Mouse (Mus musculus) testis, adult 2 months (tissue): Measurements from ENCODE around the gene Pitpnc1. TPM values are rescaled to one million over a fixed set of nuclear protein-coding genes. Genes with fewer than 3 reads are reported as not detected.

Experiments used
- H3K27ac ChIP-seq: fragments of 200-500 bp; 2 replicates; pipeline ENCODE4 v1.5.1; 2012; ENCODE audit warnings: low read depth, low read length; ENCODE audit not compliant: control insufficient read depth, insufficient read depth
- H3K27me3 ChIP-seq: fragments of 200-500 bp; 2 replicates; pipeline ENCODE4 v1.6.1; 2012; ENCODE audit warnings: mild to moderate bottlenecking, low read length, moderate library complexity; ENCODE audit not compliant: control insufficient read depth, insufficient read depth
- H3K36me3 ChIP-seq: fragments of 200-500 bp; 2 replicates; pipeline ENCODE4 v1.6.1; 2012; ENCODE audit warnings: mild to moderate bottlenecking, low read length; ENCODE audit not compliant: control insufficient read depth, insufficient read depth
- H3K4me1 ChIP-seq: fragments of 200-500 bp; 2 replicates; pipeline ENCODE4 v1.6.1; 2012; ENCODE audit warnings: low read length; ENCODE audit not compliant: control insufficient read depth, insufficient read depth
- H3K4me3 ChIP-seq: fragments of 200-500 bp; 2 replicates; pipeline ENCODE4 v1.5.1; 2012; ENCODE audit warnings: low read depth, mild to moderate bottlenecking, low read length, moderate library complexity, mixed read lengths; ENCODE audit not compliant: control insufficient read depth
- CTCF ChIP-seq: fragments of 200-500 bp; IDR thresholded peaks from 2 replicates; pipeline ENCODE4 v1.5.1; 2012; ENCODE audit warnings: low read depth, mild to moderate bottlenecking, inconsistent platforms, low read length, moderate library complexity; ENCODE audit not compliant: control insufficient read depth, insufficient read depth, insufficient replicate concordance
- POLR2A ChIP-seq: fragments of 200-500 bp; IDR thresholded peaks from 2 replicates; pipeline ENCODE4 v1.6.1; 2012; ENCODE audit warnings: low read depth, mild to moderate bottlenecking, inconsistent platforms, low read length, moderate library complexity; ENCODE audit not compliant: control insufficient read depth
- polyA plus RNA-seq: library from polyadenylated mRNA; depleted of rRNA; stranded (reverse); fragments of >200 nt; gene quantifications from 2 replicates; pipeline ENCODE4 v1.2.3, GENCODE M21; 2012

Gene Pitpnc1
- polyA plus RNA-seq, 1 experiment: 1.5 TPM

GRCm38 (mm10) chr11:107421751-107422355 is 48.6 kb downstream of the Pitpnc1 start:
- no peaks in the 10 kb centered on the region for H3K36me3 ChIP-seq
- no peaks in the 10 kb centered on the region for H3K27me3 ChIP-seq
- H3K4me3 ChIP-seq: no peak overlapping the region
- TF ChIP-seq CTCF: no peak
- TF ChIP-seq POLR2A: no peak
- peaks cover 4% of the 10 kb centered on the region for H3K4me1 ChIP-seq
- no peak overlapping the region for H3K27ac ChIP-seq

DNA sequence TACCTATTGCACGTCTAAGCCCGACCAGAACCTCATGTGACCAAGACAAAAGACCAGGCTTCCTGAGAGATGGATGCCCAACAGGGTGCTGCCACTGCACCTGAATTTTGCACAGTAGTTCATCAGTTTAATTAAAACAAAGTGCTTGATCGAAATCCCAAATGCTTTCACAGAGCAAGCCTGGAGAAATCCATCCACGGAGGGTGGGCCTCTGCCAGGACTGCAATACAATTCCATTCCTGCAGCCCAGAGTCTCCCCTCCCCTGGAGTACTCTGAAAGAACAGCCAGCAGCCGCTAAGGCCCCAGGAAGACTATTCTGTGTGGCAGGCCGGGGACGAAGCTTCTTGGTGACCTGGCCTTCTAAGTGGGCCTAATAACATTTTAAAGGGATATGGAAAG is 50.6 kb downstream of the Pitpnc1 start:
- H3K4me3 ChIP-seq: no peak overlapping the region
- H3K4me1 ChIP-seq: peaks cover 9% of the 10 kb centered on the region
- H3K27me3 ChIP-seq: no peaks in the 10 kb centered on the region
- H3K27ac ChIP-seq: no peak overlapping the region
- no peak for TF ChIP-seq CTCF
- no peak for TF ChIP-seq POLR2A
- no peaks in the 10 kb centered on the region for H3K36me3 ChIP-seq

DNA sequence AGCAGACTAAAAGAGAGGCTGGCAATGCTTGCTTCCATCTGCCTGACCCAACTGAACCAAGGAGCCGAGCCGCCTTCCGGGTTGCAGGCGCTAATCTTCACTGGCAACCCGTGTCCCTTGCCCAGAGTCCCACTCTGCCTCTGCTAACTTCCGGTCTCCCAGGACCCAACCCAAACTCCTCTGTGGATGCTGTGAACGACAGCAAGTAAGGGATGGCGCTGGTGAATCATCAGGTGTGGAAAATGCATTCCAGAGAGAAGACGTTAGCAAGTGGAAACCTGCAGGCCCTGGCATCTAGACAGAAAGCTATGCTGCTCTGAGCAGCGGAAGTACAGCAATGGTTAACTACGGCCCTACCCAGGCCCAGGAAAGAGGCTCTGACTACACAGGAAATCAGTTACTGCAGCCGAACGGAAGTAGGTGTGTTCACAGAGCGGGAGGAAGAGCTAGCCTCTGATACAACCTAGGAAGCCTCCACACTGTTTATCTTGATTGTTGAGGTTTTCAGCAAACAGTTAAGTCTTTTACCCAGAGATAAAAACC is 53.4 kb downstream of the Pitpnc1 start:
- no peaks in the 10 kb centered on the region for H3K36me3 ChIP-seq
- H3K27me3 ChIP-seq: no peaks in the 10 kb centered on the region
- H3K4me3 ChIP-seq: peak overlapping the region; percentile 66
- no peak overlapping the region for H3K27ac ChIP-seq
- H3K4me1 ChIP-seq: peaks cover 13% of the 10 kb centered on the region
- TF ChIP-seq CTCF (no peak), POLR2A (no peak)

- H3K4me1 ChIP-seq: peaks cover 13% of the 10 kb centered on the region
- no peak overlapping the region for H3K4me3 ChIP-seq
- H3K27ac ChIP-seq: no peak overlapping the region
These were observed 54.0 kb downstream of the Pitpnc1 start for GRCm38 (mm10) chr11:107416561-107416926.

GRCm38 (mm10) chr11:107415901-107416560 is 54.5 kb downstream of the Pitpnc1 start:
- Histone ChIP-seq H3K4me1 (peaks cover 13% of the 10 kb centered on the region), H3K4me3 (no peak overlapping the region), H3K36me3 (no peaks in the 10 kb centered on the region), H3K27me3 (no peaks in the 10 kb centered on the region), H3K27ac (no peak overlapping the region)
- no peak for TF ChIP-seq POLR2A
- no peak for TF ChIP-seq CTCF

More at GRCm38 (mm10) chr11:107416561-107416926, 54.0 kb downstream of the Pitpnc1 start:
- no peak for TF ChIP-seq CTCF
- TF ChIP-seq POLR2A: no peak
- Histone ChIP-seq H3K27me3 (no peaks in the 10 kb centered on the region), H3K36me3 (no peaks in the 10 kb centered on the region)

DNA sequence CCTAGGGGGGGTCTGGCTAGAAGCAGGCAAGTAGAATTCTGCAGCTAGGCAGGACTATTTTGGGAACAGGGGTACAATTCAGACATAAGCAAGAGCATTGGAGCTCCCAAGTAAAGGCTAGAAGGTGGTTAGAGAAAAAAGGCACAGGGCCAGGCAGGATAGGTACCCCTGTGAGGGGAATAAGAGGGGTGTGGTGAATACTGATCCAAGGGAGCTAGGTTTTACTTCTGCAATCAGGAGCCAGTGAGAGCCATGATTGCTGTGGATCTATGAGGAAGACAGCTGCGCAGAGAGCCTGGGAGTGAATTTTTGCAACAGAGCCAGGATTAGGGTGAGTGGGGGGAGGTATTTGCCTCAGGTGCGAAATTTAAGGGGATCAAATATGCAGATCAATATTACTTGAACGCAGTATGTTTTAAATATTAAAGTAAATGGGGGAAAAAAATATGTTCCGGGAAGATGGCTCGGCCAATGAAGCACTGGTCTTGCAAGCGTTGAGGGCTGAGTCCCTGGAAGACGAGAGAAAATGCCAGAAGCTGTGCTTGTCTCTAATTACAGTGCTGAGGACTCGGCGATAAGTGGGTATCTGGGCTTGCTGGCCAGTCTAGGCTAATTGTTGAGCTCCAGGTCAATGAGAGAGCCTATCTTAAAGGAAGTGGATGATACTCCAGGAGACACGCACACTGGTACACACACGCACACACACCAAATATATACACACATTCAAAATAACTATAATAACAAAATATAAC is 55.3 kb downstream of the Pitpnc1 start:
- H3K36me3 ChIP-seq: no peaks in the 10 kb centered on the region
- peaks cover 13% of the 10 kb centered on the region for H3K4me1 ChIP-seq
- no peak overlapping the region for H3K27ac ChIP-seq
- H3K27me3 ChIP-seq: no peaks in the 10 kb centered on the region
- no peak overlapping the region for H3K4me3 ChIP-seq
- no peak for TF ChIP-seq CTCF
- no peak for TF ChIP-seq POLR2A

DNA sequence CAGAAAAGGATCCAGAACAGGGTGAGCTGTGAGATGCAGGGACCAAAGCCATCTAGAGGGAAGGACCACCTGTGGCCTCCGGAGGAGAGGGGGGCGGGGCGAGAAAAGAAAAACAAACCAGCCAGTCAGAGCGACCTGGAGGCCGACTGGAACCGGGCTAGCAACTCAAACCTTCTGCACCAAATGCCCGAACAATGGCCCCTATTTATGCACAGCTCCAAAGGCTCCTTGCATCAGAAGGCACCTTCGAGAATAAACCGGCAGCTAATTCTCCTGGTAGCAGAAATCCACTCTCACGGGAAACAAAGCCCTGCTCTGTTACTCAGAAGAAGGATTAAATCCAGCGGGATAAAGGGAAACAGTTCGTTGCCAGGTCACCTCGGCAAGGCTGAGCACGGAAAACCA is 57.2 kb downstream of the Pitpnc1 start:
- H3K4me3 ChIP-seq: no peak overlapping the region
- peaks cover 13% of the 10 kb centered on the region for H3K4me1 ChIP-seq

More for the DNA sequence above, 57.2 kb downstream of the Pitpnc1 start:
- H3K36me3 ChIP-seq: no peaks in the 10 kb centered on the region
- H3K27ac ChIP-seq: no peak overlapping the region
- H3K27me3 ChIP-seq: no peaks in the 10 kb centered on the region
- TF ChIP-seq CTCF: no peak
- TF ChIP-seq POLR2A: no peak
